Mouse (Mus musculus) monocyte, adult 59 days (primary cell): Measurements from ENCODE around the gene Fyco1. TPM values are rescaled to one million over a fixed set of nuclear protein-coding genes. Genes with fewer than 3 reads are reported as not detected.

Source experiments
- total RNA-seq, 2 experiments: library from RNA; stranded (reverse); gene quantifications; one replicate each; pipeline ENCODE4 v1.2.4; 2023

Gene Fyco1
- 10 to 100 TPM; 39.5 to 39.9 TPM for total RNA-seq

GRCm38 (mm10) chr9:123851713-123852448 is at the start of gene Fyco1:
Gene Fyco1 (minus strand): TSS chr9:123851899.

GRCm38 (mm10) chr9:123861929-123862328 is 10.2 kb upstream of the Fyco1 start, which contains the start of gene Xcr1:
Gene Xcr1 (minus strand): TSS chr9:123862029.

GRCm38 (mm10) chr9:123806267-123806666 is 45.4 kb downstream of the Fyco1 start, which contains the start of gene Cxcr6:
Gene Cxcr6 (plus strand): TSS chr9:123806475.

Other genes with a start within 250 kb of the Fyco1 start
- gene Slc6a20b, start 219.3 kb downstream of the Fyco1 start, total RNA-seq: not detected
- 1 to 10 TPM in 1 of 2 experiments, under 1 TPM in 1; 0.50 to 1.5 TPM for gene Ccr9, start 173.5 kb downstream of the Fyco1 start, total RNA-seq
- under 1 TPM in 1 of 2 experiments, not detected in 1; 0.26 TPM for gene Slc6a20a, start 173.0 kb downstream of the Fyco1 start, total RNA-seq
- gene Lztfl1, start 134.2 kb downstream of the Fyco1 start, total RNA-seq: 10 to 100 TPM; 53.9 to 54.8 TPM
- 1 to 10 TPM in 1 of 2 experiments, under 1 TPM in 1; 0.76 to 1.0 TPM for gene Cxcr6, start 45.4 kb downstream of the Fyco1 start, total RNA-seq
- gene Xcr1, start 10.1 kb upstream of the Fyco1 start, total RNA-seq: under 1 TPM; 0.24 to 0.82 TPM
- 10 to 100 TPM in 1 of 2 experiments, 1 to 10 TPM in 1; 7.7 to 14.9 TPM for gene Ccr1, start 116.8 kb upstream of the Fyco1 start, total RNA-seq
- gene Ccr1l1, start 126.5 kb upstream of the Fyco1 start, total RNA-seq: 1 to 10 TPM in 1 of 2 experiments, under 1 TPM in 1; 0.76 to 1.5 TPM
- gene Ccr3, start 170.1 kb upstream of the Fyco1 start, total RNA-seq: 10 to 100 TPM; 48.5 to 49.2 TPM